Mouse (Mus musculus) MEL-GATA-1-ER (cell line): ENCODE results near the gene Tm2d1.
"Not testable (repeated sequence)": the region's sequence is repeated elsewhere in the genome, so short reads cannot be mapped to it uniquely, and the experiment has no call there.

Experiments used
- DNase-seq: peaks from one replicate; pipeline ENCODE4 v3.0.0-alpha.2; 2012; ENCODE audit warnings: low read depth; ENCODE audit errors: extremely low read depth

The Tm2d1 gene

GRCm38 (mm10) chr4:98382716-98383424, at the start of gene Tm2d1:
Gene Tm2d1, minus strand, starts transcription at chr4:98383306.
- DNase-seq: peak; percentile 68

- DNase-seq: no peak
Measured at GRCm38 (mm10) chr4:98428371-98428770, 45.3 kb upstream of the Tm2d1 start.

- DNase-seq: not testable (repeated sequence)
Measured at GRCm38 (mm10) chr4:98415150-98415549, 32.0 kb upstream of the Tm2d1 start.

- DNase-seq: no peak
Measured at GRCm38 (mm10) chr4:98408455-98408854, 25.3 kb upstream of the Tm2d1 start.

- DNase-seq: no peak
Measured at GRCm38 (mm10) chr4:98404412-98404811, 21.3 kb upstream of the Tm2d1 start.

- DNase-seq: no peak
Measured at GRCm38 (mm10) chr4:98403492-98403891, 20.4 kb upstream of the Tm2d1 start.

GRCm38 (mm10) chr4:98401584-98401962, 18.5 kb upstream of the Tm2d1 start:
- DNase-seq: no peak

GRCm38 (mm10) chr4:98400926-98401583, 17.9 kb upstream of the Tm2d1 start:
- no peak for DNase-seq

- no peak for DNase-seq
Measured at GRCm38 (mm10) chr4:98395690-98396437, 12.8 kb upstream of the Tm2d1 start, which contains the start of gene Patj. Gene Patj, plus strand, starts transcription at chr4:98395785.

- DNase-seq: no peak
Measured at GRCm38 (mm10) chr4:98395346-98395689, 12.2 kb upstream of the Tm2d1 start.

GRCm38 (mm10) chr4:98385036-98385435, 1.9 kb upstream of the Tm2d1 start:
- DNase-seq: no peak

- DNase-seq: no peak
Measured at GRCm38 (mm10) chr4:98376943-98377342, 6.2 kb downstream of the Tm2d1 start.

- DNase-seq: no peak
Measured at GRCm38 (mm10) chr4:98375401-98375800, 7.7 kb downstream of the Tm2d1 start.

- no peak for DNase-seq
Measured at GRCm38 (mm10) chr4:98358034-98358809, 24.9 kb downstream of the Tm2d1 start.

GRCm38 (mm10) chr4:98348580-98348979, 34.5 kb downstream of the Tm2d1 start:
- DNase-seq: no peak

- DNase-seq: no peak
Measured at GRCm38 (mm10) chr4:98345783-98346182, 37.3 kb downstream of the Tm2d1 start.

GRCm38 (mm10) chr4:98339992-98340564, 43.0 kb downstream of the Tm2d1 start:
- DNase-seq: no peak

GRCm38 (mm10) chr4:98338636-98339630, 44.2 kb downstream of the Tm2d1 start:
- no peak for DNase-seq

- DNase-seq: no peak
Measured at GRCm38 (mm10) chr4:98337197-98337596, 45.9 kb downstream of the Tm2d1 start.

GRCm38 (mm10) chr4:98335726-98336125, 47.4 kb downstream of the Tm2d1 start:
- no peak for DNase-seq
